Mouse (Mus musculus) heart, embryonic 16.5 days (tissue): ENCODE data around the gene Emg1. TPM values are rescaled to one million over a fixed set of nuclear protein-coding genes. Genes with fewer than 3 reads are reported as not detected.
"Not testable (repeated sequence)": the region's sequence is repeated elsewhere in the genome, so short reads cannot be mapped to it uniquely, and the experiment has no call there.

ENCODE experiments used
- ATAC-seq: fragments of 200-750 bp; cut with Nextera tagmentation; replicated peaks from 2 replicates; pipeline ENCODE4 v1.8.0; 2017; ENCODE audit warnings: moderate number of reproducible peaks; ENCODE audit not compliant: insufficient read depth, low FRiP score; ENCODE audit errors: extremely low read depth
- H3K27ac ChIP-seq: fragments of 300-500 bp; sonication (generic); 2 replicates; pipeline ENCODE4 v1.5.1; 2014; ENCODE audit warnings: mild to moderate bottlenecking, low read length, control low read depth, moderate library complexity
- H3K27me3 ChIP-seq: fragments of 300-500 bp; sonication (generic); 2 replicates; pipeline ENCODE4 v1.6.1; 2014; ENCODE audit warnings: low read length, mixed read lengths; ENCODE audit not compliant: control insufficient read depth, insufficient read depth
- H3K36me3 ChIP-seq: fragments of 300-500 bp; sonication (generic); 2 replicates; pipeline ENCODE4 v1.6.1; 2014; ENCODE audit not compliant: control insufficient read depth, insufficient read depth
- H3K4me1 ChIP-seq: fragments of 300-500 bp; sonication (generic); 2 replicates; pipeline ENCODE4 v1.6.1; 2014; ENCODE audit warnings: low read length, mixed read lengths; ENCODE audit not compliant: control insufficient read depth, insufficient read depth
- H3K4me2 ChIP-seq: fragments of 300-500 bp; sonication (generic); 2 replicates; pipeline ENCODE4 v1.6.1; 2014; ENCODE audit warnings: low read depth, mild to moderate bottlenecking, control low read depth, low read length
- H3K4me3 ChIP-seq: fragments of 300-500 bp; sonication (generic); 2 replicates; pipeline ENCODE4 v1.5.1; 2014; ENCODE audit warnings: mild to moderate bottlenecking, control low read depth, low read length
- H3K9ac ChIP-seq: fragments of 300-500 bp; sonication (generic); 2 replicates; pipeline ENCODE4 v1.6.1; 2014; ENCODE audit warnings: low read length, control low read depth
- H3K9me3 ChIP-seq: fragments of 300-500 bp; sonication (generic); replicated peaks from 2 replicates; pipeline ENCODE4 v1.6.1; 2016; ENCODE audit warnings: low read length; ENCODE audit not compliant: control insufficient read depth
- WGBS: fragments of 180-500 bp; shearing (Covaris S2); extraction: QIAGEN DNeasy Blood & Tissue Kit; methylation state at CpG from one replicate; pipeline ENCODE4 v1.1.7; 2014; 5-methylcytosine and 5-hydroxymethylcytosine counted together
- polyA plus RNA-seq: library from polyadenylated mRNA; unstranded; fragments of >200 nt; fragmentation: Nextera tagmentation; extraction: Ambion mirVana; gene quantifications from 2 replicates; pipeline ENCODE4 v1.2.1, GENCODE M21; 2015

Emg1 gene
- polyA plus RNA-seq, 1 experiment from 2014 or later = 133 TPM

- H3K9me3 ChIP-seq, H3K27me3 ChIP-seq, H3K4me2 ChIP-seq, H3K9ac ChIP-seq, H3K4me3 ChIP-seq, ATAC-seq, H3K36me3 ChIP-seq, H3K27ac ChIP-seq: not testable (repeated sequence)
- 78% methylated on average over 6 of the region's 6 CpGs for WGBS
- peaks cover 14% of the 10 kb centered on the region for H3K4me1 ChIP-seq
Observed at GRCm38 (mm10) chr6:124682291-124682690, 29.7 kb downstream of the Emg1 start.

GRCm38 (mm10) chr6:124679486-124679885, 32.5 kb downstream of the Emg1 start:
- ATAC-seq = no peak
- no peak overlapping the region for H3K4me3 ChIP-seq
- H3K36me3 ChIP-seq = peaks cover 2% of the 10 kb centered on the region; the same call in 1 of the 2 replicates
- WGBS = 95% methylated on average over 3 of the region's 3 CpGs
- H3K9ac ChIP-seq = no peak overlapping the region
- H3K9me3 ChIP-seq = no peaks in the 10 kb centered on the region
- H3K4me1 ChIP-seq = peaks cover 14% of the 10 kb centered on the region
- no peak overlapping the region for H3K4me2 ChIP-seq
- H3K27ac ChIP-seq = no peak overlapping the region
- H3K27me3 ChIP-seq = no peaks in the 10 kb centered on the region

DNA sequence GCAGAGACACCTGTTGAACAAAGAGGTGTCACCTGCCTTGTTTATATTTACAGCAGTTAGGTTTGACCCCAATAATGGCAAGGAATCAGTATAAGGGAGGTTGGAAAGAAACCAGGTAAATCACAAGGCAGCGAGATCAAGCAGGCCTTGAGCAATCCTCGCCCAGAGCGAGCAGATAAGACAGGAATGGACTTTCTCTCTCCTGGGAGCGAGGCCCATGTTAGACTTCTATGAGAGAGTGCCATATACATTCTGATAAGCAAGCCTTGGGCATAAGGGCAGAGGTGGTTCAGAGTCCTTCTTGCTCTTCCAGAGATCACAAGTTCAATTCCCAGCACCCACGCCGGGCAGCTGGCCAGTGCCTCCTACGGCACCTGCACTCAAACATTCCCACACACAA, 33.2 kb downstream of the Emg1 start:
- 74% methylated on average over 7 of the region's 7 CpGs for WGBS
- Histone ChIP-seq H3K27me3 (no peaks in the 10 kb centered on the region), H3K27ac (no peak overlapping the region), H3K36me3 (peaks cover 4% of the 10 kb centered on the region; the same call in 1 of the 2 replicates), H3K9me3 (no peaks in the 10 kb centered on the region), H3K4me1 (peaks cover 12% of the 10 kb centered on the region), H3K4me2 (no peak overlapping the region), H3K9ac (no peak overlapping the region), H3K4me3 (no peak overlapping the region)
- ATAC-seq = no peak

- Histone ChIP-seq H3K27ac (no peak overlapping the region), H3K9me3 (no peaks in the 10 kb centered on the region), H3K27me3 (no peaks in the 10 kb centered on the region), H3K4me1 (peaks cover 3% of the 10 kb centered on the region; the same call in 1 of the 2 replicates), H3K4me3 (no peak overlapping the region), H3K36me3 (peaks cover 4% of the 10 kb centered on the region; the same call in 1 of the 2 replicates), H3K4me2 (no peak overlapping the region), H3K9ac (no peak overlapping the region)
- no peak for ATAC-seq
- 79% methylated on average over 6 of the region's 6 CpGs for WGBS
Observed at GRCm38 (mm10) chr6:124676171-124676570, 35.8 kb downstream of the Emg1 start.

- H3K9me3 ChIP-seq = no peaks in the 10 kb centered on the region
- H3K27ac ChIP-seq = no peak overlapping the region
- H3K4me3 ChIP-seq = no peak overlapping the region
- peaks cover 4% of the 10 kb centered on the region; the same call in 1 of the 2 replicates for H3K36me3 ChIP-seq
- ATAC-seq = no peak
- peaks cover 3% of the 10 kb centered on the region; the same call in 1 of the 2 replicates for H3K4me1 ChIP-seq
- no peak overlapping the region for H3K9ac ChIP-seq
- no peaks in the 10 kb centered on the region for H3K27me3 ChIP-seq
- WGBS = 97% methylated on average over 7 of the region's 7 CpGs
- no peak overlapping the region for H3K4me2 ChIP-seq
Observed at GRCm38 (mm10) chr6:124674591-124674990, 37.4 kb downstream of the Emg1 start.

DNA sequence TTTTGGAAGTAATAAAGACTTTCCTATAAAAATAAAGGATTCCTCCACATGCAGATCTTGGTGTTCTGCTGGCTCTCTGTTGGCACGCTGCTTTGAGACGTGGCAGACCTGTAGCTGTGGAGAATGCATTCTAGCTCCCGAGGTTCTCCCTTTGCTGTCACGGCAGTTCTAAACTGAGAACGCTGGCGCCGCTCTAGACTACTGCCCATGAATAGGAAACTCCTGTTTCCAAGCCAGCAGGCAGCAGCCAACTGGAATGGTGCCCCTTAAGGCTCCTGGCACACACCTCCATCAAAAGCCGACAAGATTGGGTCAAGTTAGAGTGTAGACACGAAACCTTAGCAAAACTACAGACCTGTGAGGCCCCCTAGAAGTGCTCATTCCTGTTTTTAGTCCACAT, 38.4 kb downstream of the Emg1 start:
- H3K4me2 ChIP-seq = no peak overlapping the region
- H3K4me1 ChIP-seq = no peaks in the 10 kb centered on the region; the same call in 1 of the 2 replicates
- ATAC-seq = no peak
- no peak overlapping the region for H3K4me3 ChIP-seq
- no peaks in the 10 kb centered on the region for H3K9me3 ChIP-seq
- H3K36me3 ChIP-seq = peaks cover 4% of the 10 kb centered on the region; the same call in 1 of the 2 replicates
- H3K27me3 ChIP-seq = no peaks in the 10 kb centered on the region
- H3K27ac ChIP-seq = no peak overlapping the region
- H3K9ac ChIP-seq = no peak overlapping the region
- 81% methylated on average over 9 of the region's 9 CpGs for WGBS

DNA sequence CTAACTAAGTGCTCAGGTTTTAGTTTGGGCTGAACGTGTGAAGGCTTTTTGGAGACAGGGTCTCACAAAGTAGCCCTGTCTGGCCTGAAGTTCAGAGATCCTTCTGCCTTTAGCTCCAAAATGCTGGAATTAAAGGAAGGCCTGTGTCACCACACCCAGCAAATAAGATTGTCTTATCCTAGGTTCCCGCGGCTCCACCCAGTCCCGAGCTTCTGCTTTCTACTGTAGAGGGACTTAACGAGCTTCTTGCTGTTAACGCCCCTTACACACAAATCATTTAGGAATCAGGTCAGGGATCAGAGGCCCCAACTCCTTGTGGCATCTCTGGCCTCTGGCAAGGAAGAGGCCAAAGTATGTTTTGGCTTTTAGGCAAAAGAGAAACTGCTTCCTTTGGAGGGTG, 39.9 kb downstream of the Emg1 start:
- WGBS = 65% methylated on average over 6 of the region's 6 CpGs
- H3K4me1 ChIP-seq = no peaks in the 10 kb centered on the region; the same call in 1 of the 2 replicates
- H3K27me3 ChIP-seq = no peaks in the 10 kb centered on the region
- H3K9me3 ChIP-seq = no peaks in the 10 kb centered on the region
- no peak overlapping the region for H3K27ac ChIP-seq
- H3K9ac ChIP-seq = no peak overlapping the region
- no peak for ATAC-seq
- peaks cover 4% of the 10 kb centered on the region; the same call in 1 of the 2 replicates for H3K36me3 ChIP-seq
- H3K4me2 ChIP-seq = no peak overlapping the region
- no peak overlapping the region for H3K4me3 ChIP-seq

GRCm38 (mm10) chr6:124670281-124670900, 41.6 kb downstream of the Emg1 start:
- 86% methylated on average over 7 of the region's 7 CpGs for WGBS
- no peaks in the 10 kb centered on the region; the same call in 1 of the 2 replicates for H3K4me1 ChIP-seq
- no peak for ATAC-seq
- H3K27me3 ChIP-seq = no peaks in the 10 kb centered on the region
- H3K9me3 ChIP-seq = no peaks in the 10 kb centered on the region
- no peak overlapping the region for H3K27ac ChIP-seq
- no peak overlapping the region for H3K9ac ChIP-seq
- no peak overlapping the region for H3K4me3 ChIP-seq
- H3K36me3 ChIP-seq = peaks cover 4% of the 10 kb centered on the region; the same call in 1 of the 2 replicates
- H3K4me2 ChIP-seq = no peak overlapping the region

DNA sequence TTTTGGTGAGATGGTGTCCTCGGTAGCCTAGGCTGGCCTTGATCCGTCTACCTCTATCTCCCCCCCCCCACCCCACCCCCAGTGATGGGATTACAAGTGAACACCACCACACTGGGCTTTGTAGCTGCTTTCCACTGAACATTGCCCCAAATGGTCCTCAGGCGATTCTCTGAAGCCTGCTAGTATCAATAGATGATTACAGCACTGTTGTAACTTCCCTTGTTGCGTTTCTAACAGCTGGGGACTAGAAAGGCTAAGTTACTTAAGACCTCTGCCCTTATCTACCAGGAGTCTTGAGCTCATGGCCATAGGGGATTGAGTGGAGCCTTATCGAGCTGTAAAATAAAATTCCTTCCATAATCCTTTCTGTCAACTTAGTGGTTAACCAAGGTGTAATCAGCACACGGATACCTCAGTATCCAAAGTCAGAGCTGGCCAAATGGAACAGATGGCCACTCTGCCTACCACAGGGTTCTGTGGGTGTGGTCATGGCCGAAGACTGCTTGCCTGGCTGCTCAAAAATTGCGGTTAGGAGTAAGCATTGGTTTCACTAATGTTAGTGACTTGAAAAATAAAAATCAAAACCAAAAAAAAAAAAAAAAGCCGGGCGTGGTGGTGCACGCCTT, 42.6 kb downstream of the Emg1 start:
- no peak overlapping the region for H3K4me2 ChIP-seq
- H3K9me3 ChIP-seq = no peaks in the 10 kb centered on the region
- no peaks in the 10 kb centered on the region for H3K27me3 ChIP-seq
- H3K36me3 ChIP-seq = peaks cover under 1% of the 10 kb centered on the region; the same call in 1 of the 2 replicates
- H3K27ac ChIP-seq = no peak overlapping the region
- no peak overlapping the region for H3K4me3 ChIP-seq
- H3K4me1 ChIP-seq = no peaks in the 10 kb centered on the region; the same call in none of the 2 replicates
- ATAC-seq = no peak
- H3K9ac ChIP-seq = no peak overlapping the region
- WGBS = 84% methylated on average over 11 of the region's 11 CpGs
